Mouse (Mus musculus) ES-E14 (cell line): ENCODE results near the gene Ppp1r11.

Experiments used
- HCFC1 ChIP-seq: IDR thresholded peaks from 2 replicates; pipeline ENCODE4 v1.6.1; 2012; ENCODE audit warnings: low read length, inconsistent platforms, borderline replicate concordance; ENCODE audit not compliant: insufficient read depth
- MAFK ChIP-seq: IDR thresholded peaks from 2 replicates; pipeline ENCODE4 v1.6.1; 2014; ENCODE audit warnings: mild to moderate bottlenecking, low read depth, low read length, inconsistent platforms; ENCODE audit not compliant: insufficient read depth
- ZC3H11A ChIP-seq: IDR thresholded peaks from 2 replicates; pipeline ENCODE4 v1.6.1; 2012; ENCODE audit warnings: low read depth, mild to moderate bottlenecking, inconsistent platforms, low read length, borderline replicate concordance

DNA sequence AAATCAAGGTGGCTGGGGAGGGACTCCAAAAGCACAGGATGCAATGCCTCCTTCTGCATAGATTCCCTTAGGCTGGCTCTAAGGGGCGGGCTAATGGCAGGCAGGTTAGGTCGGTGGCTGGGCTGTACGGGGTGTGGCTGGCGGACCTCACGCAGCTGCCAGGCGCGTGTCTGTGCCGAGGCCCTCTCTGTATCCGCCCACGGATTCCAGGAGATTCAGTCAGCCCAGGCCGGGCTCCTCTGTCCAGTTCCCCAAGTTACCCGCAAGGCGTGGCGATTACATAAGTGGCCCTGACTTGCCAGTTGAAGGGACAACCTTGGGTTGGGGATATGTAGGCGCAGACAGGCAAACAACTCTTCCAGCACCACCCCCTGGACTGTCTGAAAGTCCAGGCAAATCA is 31.3 kb downstream of the Ppp1r11 start:
- TF ChIP-seq MAFK (no peak), HCFC1 (no peak), ZC3H11A (no peak)
